Mouse (Mus musculus) heart, embryonic 15.5 days (tissue): ENCODE results near the gene Rassf1. TPM values are rescaled to one million over a fixed set of nuclear protein-coding genes. Genes with fewer than 3 reads are reported as not detected.
A peak's percentile ranks its signal among the peaks of the same experiment; 100 is the strongest.

ENCODE experiments used
- ATAC-seq: fragments of 200-750 bp; cut with Nextera tagmentation; replicated peaks from 2 replicates; pipeline ENCODE4 v1.8.0; 2017; ENCODE audit warnings: low read depth, moderate TSS enrichment; ENCODE audit not compliant: insufficient number of reproducible peaks, insufficient read depth, low FRiP score
- H3K27ac ChIP-seq: fragments of 300-500 bp; sonication (generic); 2 replicates; pipeline ENCODE4 v1.5.1; 2015; ENCODE audit warnings: mild to moderate bottlenecking, inconsistent platforms
- H3K27me3 ChIP-seq: fragments of 300-500 bp; sonication (generic); 2 replicates; pipeline ENCODE4 v1.6.1; 2015; ENCODE audit warnings: inconsistent platforms
- H3K36me3 ChIP-seq: fragments of 300-500 bp; sonication (generic); 2 replicates; pipeline ENCODE4 v1.6.1; 2015; ENCODE audit warnings: mild to moderate bottlenecking, inconsistent platforms
- H3K4me1 ChIP-seq: fragments of 300-500 bp; sonication (generic); replicated peaks from 2 replicates; pipeline ENCODE4 v1.6.1; 2015; ENCODE audit warnings: inconsistent platforms
- H3K4me2 ChIP-seq: fragments of 300-500 bp; sonication (generic); 2 replicates; pipeline ENCODE4 v1.6.1; 2015; ENCODE audit warnings: inconsistent platforms, mild to moderate bottlenecking, moderate library complexity
- H3K4me3 ChIP-seq: fragments of 300-500 bp; sonication (generic); 2 replicates; pipeline ENCODE4 v1.5.1; 2015; ENCODE audit warnings: mild to moderate bottlenecking, inconsistent platforms
- H3K9ac ChIP-seq: fragments of 300-500 bp; sonication (generic); 2 replicates; pipeline ENCODE4 v1.6.1; 2015; ENCODE audit warnings: mild to moderate bottlenecking, inconsistent platforms
- H3K9me3 ChIP-seq: fragments of 300-500 bp; sonication (generic); replicated peaks from 2 replicates; pipeline ENCODE4 v1.6.1; 2016; ENCODE audit warnings: inconsistent platforms
- WGBS: fragments of 180-500 bp; shearing (Covaris S2); methylation state at CpG from one replicate; pipeline ENCODE4 v1.1.7; 2015; ENCODE audit warnings: mixed read lengths; 5-methylcytosine and 5-hydroxymethylcytosine counted together
- polyA plus RNA-seq: library from polyadenylated mRNA; unstranded; fragments of >200 nt; fragmentation: Nextera tagmentation; extraction: Ambion mirVana; gene quantifications from 2 replicates; pipeline ENCODE4 v1.2.1, GENCODE M21; 2015

Gene Rassf1
- polyA plus RNA-seq, 1 experiment from 2014 or later: 45.3 TPM

GRCm38 (mm10) chr9:107521711-107522399 lies 29.5 kb upstream of the Rassf1 start:
- peaks cover 22% of the 10 kb centered on the region for H3K4me1 ChIP-seq
- peak overlapping the region; percentile 29 for H3K4me3 ChIP-seq
- H3K27me3 ChIP-seq: peaks cover 25% of the 10 kb centered on the region
- no peaks in the 10 kb centered on the region for H3K9me3 ChIP-seq
- peak overlapping the region; percentile 45 for H3K27ac ChIP-seq
- H3K9ac ChIP-seq: peak overlapping the region; percentile 4; the same call in 1 of the 2 replicates
- 25% methylated on average over 25 of the region's 25 CpGs for WGBS
- ATAC-seq: peak; percentile 24; the same call in 1 of the 2 replicates
- no peaks in the 10 kb centered on the region for H3K36me3 ChIP-seq
- H3K4me2 ChIP-seq: peak overlapping the region; percentile 56

GRCm38 (mm10) chr9:107522400-107522711 lies 29.0 kb upstream of the Rassf1 start:
- H3K4me2 ChIP-seq: peak overlapping the region; percentile 56
- 0 out of 2 replicates have a peak overlapping the region, but pooled peaks have one; percentile 4 for H3K9ac ChIP-seq
- ATAC-seq: no peak
- peaks cover 28% of the 10 kb centered on the region for H3K27me3 ChIP-seq
- peak overlapping the region; percentile 45 for H3K27ac ChIP-seq
- 32% methylated on average over 2 of the region's 2 CpGs for WGBS
- H3K9me3 ChIP-seq: no peaks in the 10 kb centered on the region
- peak overlapping the region; percentile 29; the same call in 1 of the 2 replicates for H3K4me3 ChIP-seq
- peaks cover 25% of the 10 kb centered on the region for H3K4me1 ChIP-seq
- no peaks in the 10 kb centered on the region for H3K36me3 ChIP-seq

GRCm38 (mm10) chr9:107526198-107527026 lies 24.9 kb upstream of the Rassf1 start:
- peak overlapping the region; percentile 62 for H3K4me2 ChIP-seq
- no peak overlapping the region for H3K9ac ChIP-seq
- ATAC-seq: peak; percentile 51
- no peaks in the 10 kb centered on the region for H3K36me3 ChIP-seq
- no peaks in the 10 kb centered on the region for H3K9me3 ChIP-seq
- peaks cover 36% of the 10 kb centered on the region for H3K27me3 ChIP-seq
- peaks cover 20% of the 10 kb centered on the region for H3K4me1 ChIP-seq
- H3K4me3 ChIP-seq: peak overlapping the region; percentile 40
- WGBS: 9% methylated on average over 44 of the region's 44 CpGs
- H3K27ac ChIP-seq: no peak overlapping the region

- ATAC-seq: peak; percentile 99
These were observed 17.5 kb upstream of the Rassf1 start, which contains the start of gene Tmem115 for GRCm38 (mm10) chr9:107533791-107534407. Tmem115 (plus strand) TSS chr9:107533945.

DNA sequence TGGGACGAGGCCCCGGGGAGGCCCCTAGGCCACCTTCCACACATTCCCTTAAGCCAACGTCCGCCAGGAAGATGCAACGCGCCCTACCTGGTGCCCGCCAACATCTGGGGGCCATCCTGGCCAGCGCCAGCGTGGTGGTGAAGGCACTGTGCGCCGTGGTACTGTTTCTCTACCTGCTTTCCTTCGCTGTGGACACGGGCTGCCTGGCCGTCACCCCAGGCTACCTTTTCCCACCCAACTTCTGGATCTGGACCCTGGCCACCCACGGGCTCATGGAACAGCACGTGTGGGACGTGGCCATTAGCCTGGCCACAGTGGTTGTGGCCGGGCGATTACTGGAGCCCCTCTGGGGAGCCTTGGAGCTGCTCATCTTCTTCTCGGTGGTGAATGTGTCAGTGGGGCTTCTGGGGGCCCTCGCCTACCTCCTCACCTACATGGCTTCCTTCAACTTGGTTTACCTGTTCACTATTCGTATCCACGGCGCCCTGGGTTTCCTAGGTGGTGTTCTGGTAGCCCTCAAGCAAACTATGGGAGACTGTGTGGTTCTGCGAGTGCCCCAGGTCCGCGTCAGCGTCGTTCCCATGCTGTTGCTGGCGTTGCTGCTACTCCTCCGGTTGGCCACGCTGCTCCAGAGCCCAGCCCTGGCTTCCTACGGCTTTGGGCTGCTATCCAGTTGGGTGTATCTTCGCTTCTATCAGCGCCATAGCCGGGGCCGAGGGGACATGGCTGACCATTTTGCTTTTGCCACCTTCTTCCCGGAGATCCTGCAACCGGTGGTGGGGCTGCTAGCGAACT lies 16.8 kb upstream of the Rassf1 start:
- Histone ChIP-seq H3K4me3 (peak overlapping the region; percentile 82), H3K36me3 (peaks cover 26% of the 10 kb centered on the region), H3K27me3 (no peaks in the 10 kb centered on the region), H3K9me3 (no peaks in the 10 kb centered on the region), H3K4me2 (peak overlapping the region; percentile 90), H3K9ac (peak overlapping the region; percentile 87), H3K27ac (peak overlapping the region; percentile 84), H3K4me1 (peaks cover 29% of the 10 kb centered on the region)
- WGBS: under 1% methylated on average over 40 of the region's 40 CpGs
- ATAC-seq: no peak

More at GRCm38 (mm10) chr9:107533791-107534407, 17.5 kb upstream of the Rassf1 start, which contains the start of gene Tmem115:
- Histone ChIP-seq H3K27ac (peak within 1 kb of the TSS; percentile 84), H3K9ac (peak within 1 kb of the TSS; percentile 87), H3K4me2 (peak within 1 kb of the TSS; percentile 90), H3K4me1 (peaks cover 29% of the 10 kb centered on the region), H3K36me3 (peaks cover 19% of the 10 kb centered on the region), H3K9me3 (no peaks in the 10 kb centered on the region), H3K27me3 (no peaks in the 10 kb centered on the region), H3K4me3 (peak within 1 kb of the TSS; percentile 82)
- under 1% methylated on average over 48 of the region's 48 CpGs for WGBS

GRCm38 (mm10) chr9:107538231-107538630 lies 13.1 kb upstream of the Rassf1 start:
- no peaks in the 10 kb centered on the region for H3K9me3 ChIP-seq
- no peaks in the 10 kb centered on the region for H3K27me3 ChIP-seq
- H3K27ac ChIP-seq: no peak overlapping the region
- H3K9ac ChIP-seq: no peak overlapping the region
- H3K4me3 ChIP-seq: no peak overlapping the region
- H3K36me3 ChIP-seq: peaks cover 29% of the 10 kb centered on the region
- WGBS: 90% methylated on average over 7 of the region's 7 CpGs
- peaks cover 49% of the 10 kb centered on the region for H3K4me1 ChIP-seq
- no peak for ATAC-seq
- no peak overlapping the region for H3K4me2 ChIP-seq

- Histone ChIP-seq H3K4me1 (peaks cover 46% of the 10 kb centered on the region), H3K36me3 (peaks cover 29% of the 10 kb centered on the region), H3K9ac (no peak overlapping the region), H3K4me3 (no peak overlapping the region), H3K4me2 (no peak overlapping the region), H3K9me3 (no peaks in the 10 kb centered on the region), H3K27me3 (no peaks in the 10 kb centered on the region), H3K27ac (no peak overlapping the region)
- no peak for ATAC-seq
- WGBS: 92% methylated on average over 3 of the region's 3 CpGs
These were observed 12.6 kb upstream of the Rassf1 start for GRCm38 (mm10) chr9:107538711-107539110.

DNA sequence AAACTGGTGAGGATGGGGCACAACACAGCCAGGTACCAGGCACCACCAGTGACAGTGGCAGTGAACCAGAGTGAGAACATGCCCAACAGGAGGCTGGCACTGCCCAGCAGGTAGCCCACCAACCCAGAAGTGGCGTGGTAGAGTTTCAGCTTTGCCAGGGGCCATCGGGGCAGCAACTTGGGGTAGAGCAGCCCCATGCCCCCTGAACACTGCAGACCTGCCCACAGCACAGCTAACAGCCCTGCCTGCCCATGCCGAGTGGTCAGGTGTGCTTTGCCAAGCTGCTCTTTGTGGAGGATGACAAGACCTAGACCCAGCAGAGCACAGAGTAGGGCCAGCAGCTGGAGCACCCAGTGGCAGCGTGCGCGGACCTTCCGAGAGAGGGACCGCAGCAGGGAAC lies 11.4 kb upstream of the Rassf1 start:
- no peak overlapping the region for H3K4me3 ChIP-seq
- no peak overlapping the region for H3K27ac ChIP-seq
- no peak overlapping the region for H3K4me2 ChIP-seq
- H3K27me3 ChIP-seq: no peaks in the 10 kb centered on the region
- H3K36me3 ChIP-seq: peaks cover 37% of the 10 kb centered on the region
- 94% methylated on average over 8 of the region's 8 CpGs for whole genome bisulfite sequencing
- H3K9me3 ChIP-seq: no peaks in the 10 kb centered on the region
- H3K4me1 ChIP-seq: peaks cover 46% of the 10 kb centered on the region
- no peak for ATAC-seq
- H3K9ac ChIP-seq: no peak overlapping the region

DNA sequence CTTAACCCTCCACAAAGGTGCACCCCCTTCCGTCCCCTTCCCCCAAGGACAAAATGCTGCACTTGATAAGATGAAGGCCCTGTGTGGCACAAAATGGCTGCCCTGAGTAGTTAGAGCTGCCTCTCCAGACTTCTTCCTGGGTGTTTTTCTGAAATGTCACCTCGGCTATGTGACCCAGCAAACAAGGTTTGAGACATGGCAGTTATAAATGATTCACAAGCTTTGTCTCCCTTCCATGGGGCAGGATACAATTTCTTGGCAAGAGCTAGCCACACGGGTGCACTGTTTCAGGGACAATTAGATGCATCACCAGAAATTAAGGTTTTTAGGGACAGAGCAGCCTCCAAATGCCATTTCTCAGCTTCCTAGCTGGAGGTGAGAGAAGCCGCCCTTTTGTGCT lies 10.9 kb upstream of the Rassf1 start:
- H3K4me1 ChIP-seq: peaks cover 41% of the 10 kb centered on the region
- H3K9me3 ChIP-seq: no peaks in the 10 kb centered on the region
- H3K4me2 ChIP-seq: no peak overlapping the region
- H3K27ac ChIP-seq: no peak overlapping the region
- 66% methylated on average over 4 of the region's 4 CpGs for WGBS
- H3K27me3 ChIP-seq: no peaks in the 10 kb centered on the region
- ATAC-seq: no peak
- no peak overlapping the region for H3K9ac ChIP-seq
- no peak overlapping the region for H3K4me3 ChIP-seq
- peaks cover 37% of the 10 kb centered on the region for H3K36me3 ChIP-seq

DNA sequence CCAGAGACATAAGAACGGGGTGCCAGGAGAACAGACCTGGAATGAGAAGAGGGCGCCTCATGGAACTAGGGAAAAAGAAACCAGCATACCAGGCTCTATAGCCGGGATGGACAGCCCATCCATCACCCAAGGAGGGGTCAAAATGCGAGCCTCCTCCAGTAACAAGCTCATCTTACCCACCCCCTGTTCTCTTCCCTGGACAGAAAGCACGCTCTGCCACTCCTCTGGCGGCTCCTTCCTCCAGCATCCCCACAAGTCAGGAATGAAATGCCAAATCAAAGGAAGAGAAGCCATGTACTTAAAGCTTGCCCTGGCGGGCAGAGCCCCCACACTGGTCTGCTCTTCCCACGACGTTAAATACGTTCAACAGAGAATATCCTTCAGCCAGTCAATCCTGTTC lies 10.3 kb upstream of the Rassf1 start:
- 31% methylated on average over 10 of the region's 10 CpGs for WGBS
- ATAC-seq: no peak
- H3K36me3 ChIP-seq: peaks cover 37% of the 10 kb centered on the region

More for the DNA sequence above, 10.3 kb upstream of the Rassf1 start:
- H3K27me3 ChIP-seq: no peaks in the 10 kb centered on the region
- H3K4me1 ChIP-seq: peaks cover 38% of the 10 kb centered on the region
- H3K27ac ChIP-seq: no peak overlapping the region
- H3K9ac ChIP-seq: 0 out of 2 replicates have a peak overlapping the region, but pooled peaks have one; percentile 66
- peak overlapping the region; percentile 71 for H3K4me3 ChIP-seq
- H3K9me3 ChIP-seq: no peaks in the 10 kb centered on the region
- H3K4me2 ChIP-seq: peak overlapping the region; percentile 72
